Mouse (Mus musculus): ENCODE results near the gene Sorl1. TPM values are rescaled to one million over a fixed set of nuclear protein-coding genes. Genes with fewer than 3 reads are reported as not detected.

Sorl1 gene
- polyA plus RNA-seq, 1 experiment from 2014 or later = 1.0 TPM

- Histone ChIP-seq H3K9ac (ENCODE audit: low read depth, low read length) (no peak overlapping the region), H3K4me2 (ENCODE audit: low read depth, low read length) (no peak overlapping the region), H3K4me3 (ENCODE audit: low read depth, low read length) (no peak overlapping the region), H3K27me3 (ENCODE audit: control insufficient read depth, insufficient read depth, low read depth, low read length) (no peaks in the 10 kb centered on the region), H3K4me1 (ENCODE audit: control insufficient read depth, low read depth, low read length) (no peaks in the 10 kb centered on the region), H3K27ac (ENCODE audit: low read length) (no peak overlapping the region), H3K9me3 (replicated peaks; ENCODE audit: control insufficient read depth, low read length) (no peaks in the 10 kb centered on the region), H3K36me3 (ENCODE audit: control insufficient read depth, insufficient read depth) (no peaks in the 10 kb centered on the region)
- no peak for ATAC-seq (ENCODE audit: low read depth)
- 74% methylated on average over 5 of the region's 5 CpGs for WGBS (ENCODE audit: insufficient replicate concordance)
Measured at GRCm38 (mm10) chr9:42113316-42113715, 10.8 kb downstream of the Sorl1 start.

- Histone ChIP-seq H3K27ac (ENCODE audit: low read length) (no peak overlapping the region), H3K4me3 (ENCODE audit: low read depth, low read length) (no peak overlapping the region), H3K4me1 (ENCODE audit: control insufficient read depth, low read depth, low read length) (no peaks in the 10 kb centered on the region), H3K36me3 (ENCODE audit: control insufficient read depth, insufficient read depth) (no peaks in the 10 kb centered on the region), H3K9ac (ENCODE audit: low read depth, low read length) (no peak overlapping the region), H3K9me3 (replicated peaks; ENCODE audit: control insufficient read depth, low read length) (no peaks in the 10 kb centered on the region), H3K27me3 (ENCODE audit: control insufficient read depth, insufficient read depth, low read depth, low read length) (no peaks in the 10 kb centered on the region), H3K4me2 (ENCODE audit: low read depth, low read length) (no peak overlapping the region)
- ATAC-seq (ENCODE audit: low read depth) = no peak
- 60% methylated on average over 6 of the region's 6 CpGs for WGBS (ENCODE audit: insufficient replicate concordance)
Measured at GRCm38 (mm10) chr9:42112691-42113090, 11.4 kb downstream of the Sorl1 start.

- Histone ChIP-seq H3K4me2 (ENCODE audit: low read depth, low read length) (no peak overlapping the region), H3K4me3 (ENCODE audit: low read depth, low read length) (no peak overlapping the region), H3K27me3 (ENCODE audit: control insufficient read depth, insufficient read depth, low read depth, low read length) (no peaks in the 10 kb centered on the region), H3K9ac (ENCODE audit: low read depth, low read length) (no peak overlapping the region), H3K9me3 (replicated peaks; ENCODE audit: control insufficient read depth, low read length) (no peaks in the 10 kb centered on the region), H3K27ac (ENCODE audit: low read length) (no peak overlapping the region), H3K36me3 (ENCODE audit: control insufficient read depth, insufficient read depth) (no peaks in the 10 kb centered on the region), H3K4me1 (ENCODE audit: control insufficient read depth, low read depth, low read length) (no peaks in the 10 kb centered on the region)
- WGBS (ENCODE audit: insufficient replicate concordance) = 64% methylated on average over 7 of the region's 7 CpGs
- ATAC-seq (ENCODE audit: low read depth) = no peak
Measured at GRCm38 (mm10) chr9:42111256-42111655, 12.8 kb downstream of the Sorl1 start.

- no peak overlapping the region for H3K27ac ChIP-seq (ENCODE audit: low read length)
- H3K27me3 ChIP-seq (ENCODE audit: control insufficient read depth, insufficient read depth, low read depth, low read length) = no peaks in the 10 kb centered on the region
- no peak overlapping the region for H3K9ac ChIP-seq (ENCODE audit: low read depth, low read length)
- H3K4me1 ChIP-seq (ENCODE audit: control insufficient read depth, low read depth, low read length) = no peaks in the 10 kb centered on the region
- ATAC-seq (ENCODE audit: low read depth) = no peak
- WGBS (ENCODE audit: insufficient replicate concordance) = 52% methylated on average over 9 of the region's 9 CpGs
- H3K4me2 ChIP-seq (ENCODE audit: low read depth, low read length) = no peak overlapping the region
- no peak overlapping the region for H3K4me3 ChIP-seq (ENCODE audit: low read depth, low read length)
- H3K9me3 ChIP-seq (replicated peaks; ENCODE audit: control insufficient read depth, low read length) = no peaks in the 10 kb centered on the region
- H3K36me3 ChIP-seq (ENCODE audit: control insufficient read depth, insufficient read depth) = no peaks in the 10 kb centered on the region
Measured at GRCm38 (mm10) chr9:42109837-42110451, 14.2 kb downstream of the Sorl1 start.

- 45% methylated on average over 5 of the region's 5 CpGs for WGBS (ENCODE audit: insufficient replicate concordance)
- Histone ChIP-seq H3K36me3 (ENCODE audit: control insufficient read depth, insufficient read depth) (no peaks in the 10 kb centered on the region), H3K27ac (ENCODE audit: low read length) (no peak overlapping the region), H3K9me3 (replicated peaks; ENCODE audit: control insufficient read depth, low read length) (no peaks in the 10 kb centered on the region), H3K4me3 (ENCODE audit: low read depth, low read length) (no peak overlapping the region), H3K4me1 (ENCODE audit: control insufficient read depth, low read depth, low read length) (no peaks in the 10 kb centered on the region), H3K9ac (ENCODE audit: low read depth, low read length) (no peak overlapping the region), H3K27me3 (ENCODE audit: control insufficient read depth, insufficient read depth, low read depth, low read length) (no peaks in the 10 kb centered on the region), H3K4me2 (ENCODE audit: low read depth, low read length) (no peak overlapping the region)
- ATAC-seq (ENCODE audit: low read depth) = no peak
Measured at GRCm38 (mm10) chr9:42109131-42109530, 15.0 kb downstream of the Sorl1 start.

- Histone ChIP-seq H3K4me2 (ENCODE audit: low read depth, low read length) (no peak overlapping the region), H3K9ac (ENCODE audit: low read depth, low read length) (no peak overlapping the region), H3K4me1 (ENCODE audit: control insufficient read depth, low read depth, low read length) (no peaks in the 10 kb centered on the region), H3K9me3 (replicated peaks; ENCODE audit: control insufficient read depth, low read length) (no peaks in the 10 kb centered on the region), H3K36me3 (ENCODE audit: control insufficient read depth, insufficient read depth) (no peaks in the 10 kb centered on the region), H3K27ac (ENCODE audit: low read length) (no peak overlapping the region), H3K4me3 (ENCODE audit: low read depth, low read length) (no peak overlapping the region), H3K27me3 (ENCODE audit: control insufficient read depth, insufficient read depth, low read depth, low read length) (no peaks in the 10 kb centered on the region)
- 40% methylated on average over 6 of the region's 6 CpGs for WGBS (ENCODE audit: insufficient replicate concordance)
- no peak for ATAC-seq (ENCODE audit: low read depth)
Measured at GRCm38 (mm10) chr9:42108369-42108951, 15.6 kb downstream of the Sorl1 start.

GRCm38 (mm10) chr9:42107062-42107461 lies 17.0 kb downstream of the Sorl1 start:
- H3K36me3 ChIP-seq (ENCODE audit: control insufficient read depth, insufficient read depth) = no peaks in the 10 kb centered on the region
- 69% methylated on average over 10 of the region's 10 CpGs for WGBS (ENCODE audit: insufficient replicate concordance)
- no peaks in the 10 kb centered on the region for H3K9me3 ChIP-seq (replicated peaks; ENCODE audit: control insufficient read depth, low read length)
- no peak overlapping the region for H3K4me2 ChIP-seq (ENCODE audit: low read depth, low read length)
- H3K27me3 ChIP-seq (ENCODE audit: control insufficient read depth, insufficient read depth, low read depth, low read length) = no peaks in the 10 kb centered on the region
- ATAC-seq (ENCODE audit: low read depth) = no peak
- no peak overlapping the region for H3K9ac ChIP-seq (ENCODE audit: low read depth, low read length)
- H3K4me1 ChIP-seq (ENCODE audit: control insufficient read depth, low read depth, low read length) = no peaks in the 10 kb centered on the region
- no peak overlapping the region for H3K4me3 ChIP-seq (ENCODE audit: low read depth, low read length)
- H3K27ac ChIP-seq (ENCODE audit: low read length) = no peak overlapping the region

- Histone ChIP-seq H3K4me3 (ENCODE audit: low read depth, low read length) (no peak overlapping the region), H3K27ac (ENCODE audit: low read length) (no peak overlapping the region), H3K9me3 (replicated peaks; ENCODE audit: control insufficient read depth, low read length) (no peaks in the 10 kb centered on the region), H3K4me1 (ENCODE audit: control insufficient read depth, low read depth, low read length) (no peaks in the 10 kb centered on the region), H3K36me3 (ENCODE audit: control insufficient read depth, insufficient read depth) (no peaks in the 10 kb centered on the region), H3K4me2 (ENCODE audit: low read depth, low read length) (no peak overlapping the region), H3K9ac (ENCODE audit: low read depth, low read length) (no peak overlapping the region), H3K27me3 (ENCODE audit: control insufficient read depth, insufficient read depth, low read depth, low read length) (no peaks in the 10 kb centered on the region)
- ATAC-seq (ENCODE audit: low read depth) = no peak
- WGBS (ENCODE audit: insufficient replicate concordance) = 66% methylated on average over 7 of the region's 7 CpGs
Measured at GRCm38 (mm10) chr9:42106305-42106704, 17.8 kb downstream of the Sorl1 start.

- 62% methylated on average over 7 of the region's 7 CpGs for WGBS (ENCODE audit: insufficient replicate concordance)
- Histone ChIP-seq H3K9ac (ENCODE audit: low read depth, low read length) (no peak overlapping the region), H3K4me3 (ENCODE audit: low read depth, low read length) (no peak overlapping the region), H3K4me2 (ENCODE audit: low read depth, low read length) (no peak overlapping the region), H3K9me3 (replicated peaks; ENCODE audit: control insufficient read depth, low read length) (no peaks in the 10 kb centered on the region), H3K4me1 (ENCODE audit: control insufficient read depth, low read depth, low read length) (no peaks in the 10 kb centered on the region), H3K36me3 (ENCODE audit: control insufficient read depth, insufficient read depth) (no peaks in the 10 kb centered on the region), H3K27ac (ENCODE audit: low read length) (no peak overlapping the region), H3K27me3 (ENCODE audit: control insufficient read depth, insufficient read depth, low read depth, low read length) (no peaks in the 10 kb centered on the region)
- ATAC-seq (ENCODE audit: low read depth) = no peak
Measured at GRCm38 (mm10) chr9:42103546-42103945, 20.6 kb downstream of the Sorl1 start.

All from liver, embryonic 16.5 days (tissue).